Mouse (Mus musculus) frontal cortex, postnatal 25 days (tissue): ENCODE measurements around the gene Nmu.

Source experiments
- DNase-seq, 2 experiments: peaks; one replicate each; pipeline ENCODE4 v3.0.0; 2022; ENCODE audit warnings: low spot score in 2 of 2

Gene Nmu

GRCm38 (mm10) chr5:76321249-76322196 lies 42.1 kb downstream of the Nmu start:
- no peak for DNase-seq

- DNase-seq, result no peak
Observed at GRCm38 (mm10) chr5:76308206-76308605, 55.4 kb downstream of the Nmu start.

- DNase-seq, result no peak
Observed at GRCm38 (mm10) chr5:76306261-76306660, 57.3 kb downstream of the Nmu start.

GRCm38 (mm10) chr5:76305616-76306015 lies 58.0 kb downstream of the Nmu start:
- no peak for DNase-seq

- DNase-seq, result peak; percentile 82 to 85
Observed at GRCm38 (mm10) chr5:76304452-76305341, 58.9 kb downstream of the Nmu start, which contains the start of gene Clock. TSS of gene Clock (minus strand) at chr5:76304792.

- peak; percentile 35 to 59 for DNase-seq
Observed at GRCm38 (mm10) chr5:76303745-76304451, 59.7 kb downstream of the Nmu start.

GRCm38 (mm10) chr5:76303379-76303744 lies 60.2 kb downstream of the Nmu start:
- DNase-seq, result no peak

GRCm38 (mm10) chr5:76302009-76302408 lies 61.6 kb downstream of the Nmu start:
- DNase-seq, result no peak

GRCm38 (mm10) chr5:76289234-76289691 lies 74.3 kb downstream of the Nmu start:
- no peak for DNase-seq

- DNase-seq, result no peak
Observed at GRCm38 (mm10) chr5:76288256-76288655, 75.3 kb downstream of the Nmu start.

GRCm38 (mm10) chr5:76287062-76287461 lies 76.5 kb downstream of the Nmu start:
- DNase-seq, result no peak

GRCm38 (mm10) chr5:76285699-76286098 lies 77.9 kb downstream of the Nmu start:
- no peak for DNase-seq

- DNase-seq, result no peak
Observed at GRCm38 (mm10) chr5:76283890-76284289, 79.7 kb downstream of the Nmu start.
